Mouse (Mus musculus) granulocyte monocyte progenitor cell, adult 5-6 weeks (primary cell): ENCODE data around the gene Zfp473. TPM values are rescaled to one million over a fixed set of nuclear protein-coding genes. Genes with fewer than 3 reads are reported as not detected.
"Not testable (repeated sequence)": the region's sequence is repeated elsewhere in the genome, so short reads cannot be mapped to it uniquely, and the experiment has no call there.

Experiments used
- ATAC-seq: replicated peaks from 2 replicates; pipeline ENCODE4 v1.8.0; 2016; ENCODE audit warnings: mild to moderate bottlenecking, moderate TSS enrichment, inconsistent platforms; ENCODE audit not compliant: poor library complexity, severe bottlenecking
- total RNA-seq, 2 experiments: library from RNA; stranded (forward) in 1 of 2; stranded (reverse) in 1 of 2; fragments of 200-712, 200-1000 nt in 1 of 2; fragments of >200 nt in 1 of 2; fragmentation: Nextera tagmentation in 1 of 2; gene quantifications; 2 replicates each; pipeline ENCODE4 v1.2.3; 2014 to 2017

The Zfp473 gene
- total RNA-seq, 2 experiments from 2014 or later = 2.0 to 6.2 TPM

DNA sequence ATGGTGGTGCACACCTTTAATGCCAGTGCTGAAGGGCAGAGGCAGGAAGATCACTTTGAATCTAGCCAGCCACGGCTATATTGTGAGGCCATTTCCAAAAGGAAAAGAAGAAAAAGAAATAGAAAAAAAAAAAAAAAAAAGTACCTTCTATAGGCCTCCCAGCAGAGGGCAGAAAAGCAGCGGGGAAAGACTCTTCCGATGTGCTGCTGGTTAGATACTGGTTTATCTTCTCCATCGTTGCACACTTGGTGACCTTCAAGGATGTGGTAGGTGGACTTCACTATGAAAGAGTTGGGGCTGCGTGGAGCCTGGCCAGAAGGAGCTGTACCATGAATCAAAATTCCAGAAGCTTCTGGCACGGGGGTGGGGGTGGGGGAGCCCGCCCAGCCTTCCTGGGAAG, 26.5 kb downstream of the Zfp473 start:
- ATAC-seq = no peak

- ATAC-seq = no peak
These were observed 28.8 kb downstream of the Zfp473 start for GRCm38 (mm10) chr7:44722058-44722457.

DNA sequence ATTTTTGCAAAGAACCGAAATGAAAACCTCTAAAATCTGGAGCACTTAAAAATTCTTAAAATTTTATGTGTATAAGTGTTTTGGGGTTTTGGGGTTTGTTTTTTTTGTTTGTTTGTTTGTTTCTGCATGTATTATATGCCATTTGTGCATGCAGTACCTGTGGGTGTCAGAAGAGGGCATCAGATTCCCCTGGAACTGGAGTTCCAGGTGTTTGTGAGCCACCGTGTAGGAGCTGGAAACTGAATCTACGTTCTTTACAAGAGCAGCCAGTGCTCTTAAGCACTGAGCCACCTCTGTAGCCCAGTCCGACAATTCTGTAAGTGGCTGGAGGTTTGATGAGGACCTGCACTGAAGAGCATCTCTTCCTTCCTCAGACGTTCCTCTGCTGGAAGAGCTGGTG, 41.0 kb downstream of the Zfp473 start:
- no peak for ATAC-seq

GRCm38 (mm10) chr7:44708574-44708973, 42.3 kb downstream of the Zfp473 start, which contains the start of gene Izumo2:
Izumo2 (plus strand) TSS chr7:44708742.
- no peak for ATAC-seq

GRCm38 (mm10) chr7:44708093-44708492, 42.8 kb downstream of the Zfp473 start:
- ATAC-seq = not testable (repeated sequence)

GRCm38 (mm10) chr7:44707169-44707675, 43.6 kb downstream of the Zfp473 start:
- no peak for ATAC-seq

- ATAC-seq = no peak
These were observed 44.5 kb downstream of the Zfp473 start for GRCm38 (mm10) chr7:44706322-44706721.

GRCm38 (mm10) chr7:44705086-44705485, 45.8 kb downstream of the Zfp473 start:
- ATAC-seq = no peak

DNA sequence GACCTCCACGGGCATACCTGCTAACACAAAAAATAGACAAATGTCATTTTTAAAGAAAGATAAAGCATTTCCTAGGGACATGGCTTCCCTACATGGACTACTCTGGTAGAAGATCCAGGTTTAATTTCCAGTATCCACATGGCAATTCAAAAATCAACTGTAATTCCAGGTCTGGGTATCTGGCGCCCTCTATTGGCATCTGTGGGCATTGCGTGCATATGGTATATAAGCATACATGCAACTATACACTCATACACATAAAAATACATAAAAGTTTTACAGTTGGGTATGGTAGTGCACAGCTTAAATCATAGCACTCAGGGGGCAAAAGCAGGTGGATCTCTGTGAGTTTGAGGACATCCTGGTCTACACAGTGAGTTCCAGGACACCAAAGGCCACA, 46.5 kb downstream of the Zfp473 start:
- no peak; the same call in 1 of the 2 replicates for ATAC-seq

DNA sequence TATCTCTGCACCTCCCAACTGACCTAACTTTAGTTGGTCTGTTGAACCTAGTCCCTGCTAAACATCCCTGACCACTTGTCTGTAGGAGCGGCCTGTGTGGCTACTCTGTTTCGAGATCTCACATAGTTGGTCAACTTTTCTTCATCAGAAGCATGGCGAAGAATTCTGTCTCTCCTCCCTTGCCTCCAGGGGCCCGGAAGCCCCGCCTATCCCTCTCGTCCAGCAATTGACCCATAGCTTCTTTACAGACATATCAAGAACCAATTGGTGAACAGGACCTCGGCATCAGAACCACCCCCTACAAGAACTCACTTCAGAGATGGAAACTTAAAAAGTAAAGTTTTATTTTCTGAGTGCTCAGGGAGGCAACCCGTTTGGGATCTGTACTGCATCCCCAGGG, 47.9 kb downstream of the Zfp473 start:
- ATAC-seq = no peak

DNA sequence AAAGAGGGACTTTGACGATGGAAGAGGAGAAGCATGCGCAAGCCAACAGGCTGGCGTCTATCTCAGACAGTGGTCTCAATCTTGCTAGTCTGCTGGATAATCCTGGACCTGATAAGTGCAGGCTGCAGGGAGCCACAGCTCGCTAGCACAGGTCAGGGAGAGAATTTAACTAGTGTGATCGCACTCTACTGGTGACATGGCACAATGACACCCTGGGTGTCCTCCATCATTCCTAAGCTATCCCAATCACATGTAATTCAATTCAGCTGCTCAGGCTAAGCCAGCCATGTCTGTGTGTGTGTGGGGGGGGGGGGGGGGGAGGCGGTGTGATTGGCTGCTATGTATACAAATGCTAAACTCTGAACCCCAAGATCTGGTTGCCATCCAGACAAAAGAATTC, 48.9 kb downstream of the Zfp473 start:
- ATAC-seq = peak; percentile 63

DNA sequence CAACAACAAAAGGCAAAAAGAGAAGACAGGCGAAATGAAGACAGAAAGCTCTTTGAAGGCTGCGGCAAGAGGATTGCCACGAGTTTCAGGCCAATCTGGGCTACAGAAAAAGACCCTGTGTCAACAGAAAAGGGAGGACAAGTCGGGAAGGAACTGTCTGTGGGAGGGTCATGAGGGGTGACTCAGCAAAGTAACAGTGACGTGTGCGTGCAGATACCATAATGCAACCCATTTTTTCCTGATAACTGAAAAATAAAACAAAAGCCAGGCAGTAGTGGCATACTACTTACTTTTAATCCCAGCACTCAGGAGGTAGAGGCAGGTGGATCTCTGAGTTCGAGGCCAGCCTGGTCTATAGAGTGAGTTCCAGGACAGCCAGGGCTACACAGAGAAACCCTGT, 52.9 kb downstream of the Zfp473 start:
- ATAC-seq = 0 out of 2 replicates have a peak, but pooled peaks have one; percentile 30

- ATAC-seq = peak; percentile 28
These were observed 53.6 kb downstream of the Zfp473 start for GRCm38 (mm10) chr7:44697191-44697710.

GRCm38 (mm10) chr7:44695223-44695622, 55.6 kb downstream of the Zfp473 start:
- ATAC-seq = no peak

DNA sequence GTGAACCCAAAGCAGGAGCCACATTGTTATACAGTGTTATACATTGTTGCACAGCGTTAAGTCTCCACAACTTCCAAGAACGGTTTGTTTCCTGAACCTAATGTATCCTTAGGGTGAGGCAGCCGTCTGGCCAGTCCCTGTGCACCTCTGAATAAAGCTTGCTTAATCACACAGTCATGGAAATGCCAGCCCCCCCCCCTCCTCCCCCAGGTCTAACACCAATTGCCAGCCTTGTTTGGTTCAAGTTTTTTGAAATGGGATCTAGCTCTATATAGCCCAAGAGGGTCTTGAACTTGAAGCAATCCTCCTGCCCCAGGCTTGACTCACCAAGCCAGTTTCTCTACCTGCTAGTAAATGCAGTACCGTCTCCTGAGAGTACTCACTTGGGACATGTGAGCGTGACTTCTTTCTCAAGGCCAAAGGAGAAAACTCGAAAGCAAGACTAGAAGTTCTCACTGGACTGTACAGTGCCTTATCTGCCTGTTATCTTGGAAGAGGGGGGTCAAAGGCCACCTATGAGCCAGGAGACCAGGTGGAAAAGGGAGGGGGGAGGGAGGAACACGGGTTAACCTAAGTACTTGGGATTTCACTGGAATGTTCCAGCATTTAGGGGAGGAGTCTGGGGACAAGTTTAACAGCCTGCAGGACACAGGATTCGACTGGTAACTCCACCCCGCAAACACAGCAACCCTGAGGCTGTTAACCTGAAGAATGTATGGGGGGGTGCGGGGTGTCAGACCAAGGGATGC, 57.2 kb downstream of the Zfp473 start:
- ATAC-seq = no peak

DNA sequence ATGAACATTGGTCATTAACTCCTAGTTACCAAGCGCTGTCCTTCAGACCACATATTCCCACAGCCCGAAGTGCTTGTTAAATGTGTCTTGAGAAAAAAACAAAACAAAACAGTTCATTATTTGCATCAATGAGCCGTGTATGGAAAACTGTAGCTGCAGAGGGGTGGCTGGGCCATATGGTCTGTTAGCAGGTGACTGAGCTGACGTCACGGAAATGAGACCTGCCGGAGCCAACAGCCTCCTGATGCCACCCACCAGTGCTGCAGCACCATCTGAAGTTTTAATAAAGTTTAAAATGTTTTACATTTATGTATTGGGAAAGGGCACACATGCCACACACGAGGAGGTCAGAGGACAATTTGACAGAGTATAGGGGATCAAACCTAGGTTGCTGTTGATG, 61.5 kb downstream of the Zfp473 start:
- ATAC-seq = no peak

- ATAC-seq = no peak
These were observed 62.0 kb downstream of the Zfp473 start for GRCm38 (mm10) chr7:44688890-44689289.

- peak; percentile 69 for ATAC-seq
These were observed 65.1 kb downstream of the Zfp473 start for GRCm38 (mm10) chr7:44685531-44686402.

DNA sequence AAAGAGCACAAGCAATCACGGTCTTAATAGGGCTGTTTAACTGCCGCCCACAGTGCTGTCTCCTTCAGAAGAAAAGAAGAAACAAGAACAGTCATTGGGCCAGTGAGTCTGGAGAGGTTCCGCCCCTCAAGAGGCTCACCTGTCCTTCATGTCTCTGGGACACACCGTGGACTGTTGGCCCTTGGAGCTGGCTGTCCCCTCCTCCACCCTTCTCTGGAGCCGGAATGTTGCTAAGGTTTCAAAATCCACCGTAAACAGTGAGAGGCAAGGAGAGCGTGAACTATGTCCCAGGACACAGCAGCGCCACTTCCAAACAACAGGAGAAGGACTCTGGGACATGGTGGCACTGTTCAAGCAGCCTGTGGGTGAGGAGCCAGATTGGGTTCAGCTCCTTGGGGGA, 67.2 kb downstream of the Zfp473 start:
- no peak for ATAC-seq
